Mouse (Mus musculus) erythroblast, embryonic 14.5 days (primary cell): ENCODE results near the gene Klhdc4.

Experiments used
- GATA1 ChIP-seq: IDR thresholded peaks from 2 replicates; pipeline ENCODE4 v1.6.1; 2012; ENCODE audit warnings: low read length, inconsistent platforms, mixed read lengths
- TAL1 ChIP-seq: IDR thresholded peaks from 3 replicates; pipeline ENCODE4 v1.6.1; 2012; ENCODE audit warnings: low read length, inconsistent platforms, mixed read lengths

DNA sequence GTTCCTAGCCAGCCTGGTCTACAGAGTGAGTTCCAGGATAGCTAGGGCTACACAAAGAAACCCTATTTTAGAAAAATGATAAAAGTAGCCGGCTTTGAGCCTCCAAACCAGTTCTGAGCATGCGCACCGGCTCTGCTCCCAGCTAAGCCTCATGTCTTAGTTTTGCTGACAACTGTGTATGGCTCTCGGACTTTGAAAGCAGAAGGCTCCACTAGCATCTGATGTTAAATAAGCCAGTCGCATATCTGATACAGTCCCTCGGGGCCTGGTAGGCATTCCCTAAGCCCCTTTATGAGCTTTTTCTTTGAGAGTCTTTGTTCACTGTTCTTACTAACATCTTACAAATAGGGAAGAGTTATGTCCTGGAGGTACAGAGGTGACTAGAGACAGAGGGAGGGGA, 18.6 kb upstream of the Klhdc4 start:
- no peak for TF ChIP-seq TAL1
- TF ChIP-seq GATA1 = no peak
